Mouse (Mus musculus) T-helper 17 cell (primary cell): ENCODE results near the gene Stoml1.

ENCODE experiments used
- in situ Hi-C, 2 experiments: fragments of 300-600 bp; cut with MboI, MseI; formaldehyde crosslinking; loops; 1 replicate in 1 of 2; 2 replicates in 1 of 2; pipeline ENCODE4 v1.15.1; 2025; ENCODE audit warnings: high pct_unique_total_duplicates in 2 of 2

The Stoml1 gene

DNA sequence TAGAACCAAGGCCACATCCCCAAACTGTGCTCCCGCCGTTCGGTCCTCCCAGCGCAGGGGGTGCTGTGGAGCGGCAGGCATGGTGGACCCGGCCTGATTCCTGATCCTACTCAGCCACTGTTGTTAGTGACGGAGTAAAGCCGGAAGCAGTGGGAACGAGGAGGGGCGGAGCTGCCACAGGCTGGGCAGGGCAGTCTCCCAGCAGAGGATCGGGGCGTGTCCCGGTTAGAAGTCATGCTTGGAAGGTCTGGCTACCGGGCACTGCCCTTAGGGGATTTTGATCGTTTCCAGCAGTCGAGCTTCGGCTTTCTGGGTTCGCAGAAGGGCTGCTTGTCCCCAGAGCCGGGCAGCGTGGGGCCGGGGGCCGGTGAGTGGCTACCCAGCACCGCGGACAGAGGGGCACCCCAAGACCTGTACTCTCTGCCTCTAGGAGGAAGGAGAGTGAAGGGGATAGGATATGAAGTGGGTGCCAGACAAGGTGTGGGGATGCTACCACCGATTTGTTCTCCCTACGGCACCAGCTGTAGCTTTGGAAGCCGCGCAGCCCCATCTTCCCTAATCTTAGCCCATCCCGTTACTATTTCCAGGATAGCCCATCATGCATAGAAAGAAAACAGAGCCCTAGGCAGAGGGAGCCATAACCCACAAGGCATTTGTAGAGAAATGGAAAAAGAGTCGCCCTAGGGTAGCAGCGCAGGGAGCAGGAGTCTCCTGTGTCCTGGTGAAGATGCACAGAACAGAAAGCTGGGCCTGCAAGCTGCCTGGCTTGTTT is at the start of gene Stoml1:
Gene Stoml1, plus strand, starts transcription at position 132 of the 772 bp plus-strand sequence.
- in situ Hi-C loops = loop anchor here in 1 of 2 experiments (25.0 kb wide), 1 partner anchor 1234 kb away; the partner anchor contains the start of gene Arih1

DNA sequence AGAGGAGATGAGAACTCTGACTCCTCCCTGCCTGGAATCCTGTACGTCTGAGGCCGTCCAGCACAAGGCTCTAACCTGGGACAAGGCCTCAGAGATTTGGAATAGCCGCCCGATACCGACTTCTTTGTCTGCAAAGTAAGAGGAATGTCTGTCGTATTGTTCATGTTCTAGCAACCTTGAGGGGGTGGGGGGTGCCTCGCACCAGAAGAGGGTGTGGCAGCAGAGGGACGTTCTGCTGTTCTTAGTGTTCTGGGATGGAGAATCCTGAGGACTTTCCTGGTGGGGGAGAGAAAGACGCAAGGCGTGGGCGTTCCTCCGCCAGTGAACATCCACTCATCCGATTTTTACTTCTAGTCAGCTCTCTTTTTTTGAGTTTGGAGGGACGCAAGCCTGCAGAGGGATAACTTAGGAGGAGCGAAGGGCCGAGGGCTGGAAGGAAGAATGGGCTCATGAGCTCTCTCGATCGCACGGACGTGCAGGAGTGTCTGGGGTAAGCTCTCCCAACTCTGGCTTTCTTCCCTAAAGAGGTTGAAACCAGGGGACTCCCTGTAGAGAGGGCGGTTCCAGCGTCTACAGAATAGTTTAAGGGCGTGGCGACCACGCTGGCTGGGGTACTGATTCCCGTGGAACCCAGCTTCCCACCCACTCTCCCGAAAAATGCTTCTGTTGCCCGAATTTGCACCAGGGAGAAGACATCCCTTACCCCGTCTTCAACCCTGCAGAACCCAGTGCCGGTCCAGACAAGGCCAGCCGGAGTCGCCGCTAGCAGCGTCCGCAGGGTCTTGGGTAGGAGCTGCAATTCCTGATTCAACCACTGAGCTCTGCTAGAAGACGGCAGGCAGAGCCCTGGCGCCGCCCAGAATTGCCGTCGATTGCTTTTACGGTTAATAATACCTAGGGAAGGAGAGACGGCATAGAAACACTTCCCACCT is 49.2 kb upstream of the Stoml1 start, which contains the start of the genes Islr and Islr2:
Gene Islr, minus strand, starts transcription at position 791 of the 932 bp plus-strand sequence.
Gene Islr2, minus strand, starts transcription at position 804 of the 932 bp plus-strand sequence.
- in situ Hi-C loops = loop anchor here in 1 of 2 experiments (5.0 kb wide), 1 partner anchor 166 kb away; no protein-coding TSS in a partner anchor

DNA sequence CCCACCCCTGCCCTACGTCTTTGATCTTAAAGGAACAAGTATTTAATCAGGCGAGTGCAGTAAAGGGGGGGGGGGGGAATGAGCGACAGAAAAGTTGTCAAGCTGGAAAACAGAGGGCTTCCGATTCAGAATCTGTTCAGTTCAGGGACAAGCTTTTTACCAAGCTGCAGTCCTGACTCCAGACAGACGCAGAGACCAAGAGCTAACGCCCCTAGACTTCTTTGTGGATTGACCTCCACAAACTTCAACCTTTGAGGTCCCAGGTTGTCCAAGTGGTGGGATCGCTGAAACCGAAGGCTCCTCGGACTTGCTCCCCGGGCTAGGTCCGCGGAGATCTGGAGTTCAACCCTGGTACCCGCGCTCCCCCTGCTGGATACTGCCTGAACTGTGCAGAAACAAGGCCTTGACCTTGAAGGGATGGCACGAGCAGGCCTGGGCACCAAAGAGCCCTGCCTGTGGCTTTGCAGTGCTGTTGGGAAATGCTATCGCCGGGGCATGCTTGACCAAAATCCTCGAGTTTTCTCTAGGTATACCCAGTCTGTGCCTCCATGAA is 48.4 kb upstream of the Stoml1 start:
- in situ Hi-C loops = loop anchor here in 1 of 2 experiments (5.0 kb wide), 1 partner anchor 167 kb away; no protein-coding TSS in a partner anchor

DNA sequence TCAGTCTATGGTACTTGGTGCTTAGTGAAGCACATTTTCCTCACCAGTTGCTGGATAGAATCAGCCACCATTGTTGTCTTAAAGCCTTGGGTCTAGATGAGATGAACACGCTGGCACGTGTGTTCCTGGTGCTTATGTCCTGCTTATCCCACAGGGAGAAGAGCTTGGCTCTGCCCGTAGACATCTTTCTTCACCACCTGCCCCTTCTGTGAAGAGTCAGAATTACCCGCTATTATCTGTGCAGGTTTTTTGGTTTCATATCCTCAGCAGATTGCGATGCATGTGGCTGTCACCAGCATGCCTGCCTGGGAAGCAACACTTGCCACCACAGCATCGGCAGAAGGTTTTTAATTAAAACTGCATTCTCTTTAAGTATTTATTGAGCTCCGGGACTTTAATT is 47.0 kb upstream of the Stoml1 start:
- in situ Hi-C loops = no loop called here

DNA sequence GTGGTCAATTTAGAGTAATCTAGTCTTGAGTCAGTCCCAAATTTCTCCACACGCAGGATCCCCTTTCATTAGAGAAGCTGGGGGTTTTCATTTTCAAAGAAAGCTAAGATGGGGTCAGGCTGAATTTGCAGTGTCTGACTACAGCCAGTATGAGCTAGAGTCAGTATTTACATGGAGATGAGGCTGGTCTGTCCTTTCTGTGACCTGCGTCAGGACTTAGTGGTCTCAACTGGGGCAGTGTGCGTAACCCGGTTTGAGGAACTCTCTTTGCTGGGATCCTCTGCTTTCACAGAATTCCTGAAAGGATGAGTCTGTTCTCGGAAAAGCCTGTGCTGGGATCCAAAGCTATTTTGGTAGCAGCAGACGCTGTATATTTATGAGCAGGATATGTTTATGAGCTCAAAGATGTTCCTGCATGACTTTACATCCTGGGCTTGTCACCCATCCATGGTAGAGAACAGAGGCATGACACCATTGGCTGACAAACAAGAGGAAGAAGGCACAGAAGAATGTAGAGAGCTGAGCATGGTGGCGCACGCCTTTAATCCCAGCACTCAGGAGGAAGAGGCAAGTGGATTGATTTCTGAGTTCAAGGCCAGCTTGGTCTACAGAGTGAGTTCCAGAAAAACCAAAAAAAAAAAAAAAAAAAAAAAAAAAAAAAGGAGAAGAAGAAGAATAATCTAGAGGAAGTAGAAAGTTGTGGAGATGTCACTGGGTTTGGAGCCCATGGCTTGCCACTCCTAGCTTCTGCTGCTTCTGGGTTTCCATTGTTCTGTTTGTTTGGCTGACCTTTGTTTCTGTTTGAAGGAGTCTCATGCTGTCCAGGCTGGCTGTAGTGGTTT is 43.3 kb upstream of the Stoml1 start:
- in situ Hi-C loops = no loop called here

DNA sequence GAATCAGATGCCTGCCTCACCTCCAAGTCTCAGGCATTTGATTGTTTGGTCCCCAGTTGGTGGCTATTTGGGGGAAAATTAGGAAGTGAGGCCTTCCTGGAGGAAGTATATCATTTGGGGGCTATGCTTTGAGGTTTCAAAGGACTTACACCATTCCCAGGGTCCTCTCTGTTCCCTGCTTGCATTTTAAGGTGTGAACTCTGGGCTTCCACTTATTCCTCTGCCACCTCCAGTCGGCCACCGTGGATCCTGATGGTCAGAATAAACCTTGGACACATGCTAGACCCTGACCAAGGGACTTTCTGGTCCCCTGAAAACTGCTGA is 42.7 kb upstream of the Stoml1 start:
- in situ Hi-C loops = no loop called here

DNA sequence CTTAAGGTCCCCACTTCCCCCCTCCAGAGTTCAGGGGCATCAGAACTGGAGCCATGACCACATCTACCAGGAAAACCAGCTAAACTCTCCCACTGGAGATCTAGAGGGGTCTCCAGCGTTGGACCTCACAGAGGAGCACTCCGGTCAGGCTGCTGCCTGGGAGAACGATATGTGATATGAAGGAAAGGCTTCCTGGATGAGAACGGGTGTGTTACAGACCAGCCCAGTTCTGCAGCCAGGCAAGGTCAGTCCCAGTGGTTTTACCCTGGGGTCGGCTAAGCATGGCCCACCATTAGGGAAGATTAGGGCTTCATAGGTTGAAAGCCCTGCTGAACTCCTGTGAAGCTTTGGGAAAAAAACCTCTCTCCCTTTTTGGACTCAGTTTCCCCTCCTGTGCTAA is 39.6 kb upstream of the Stoml1 start:
- in situ Hi-C loops = no loop called here

DNA sequence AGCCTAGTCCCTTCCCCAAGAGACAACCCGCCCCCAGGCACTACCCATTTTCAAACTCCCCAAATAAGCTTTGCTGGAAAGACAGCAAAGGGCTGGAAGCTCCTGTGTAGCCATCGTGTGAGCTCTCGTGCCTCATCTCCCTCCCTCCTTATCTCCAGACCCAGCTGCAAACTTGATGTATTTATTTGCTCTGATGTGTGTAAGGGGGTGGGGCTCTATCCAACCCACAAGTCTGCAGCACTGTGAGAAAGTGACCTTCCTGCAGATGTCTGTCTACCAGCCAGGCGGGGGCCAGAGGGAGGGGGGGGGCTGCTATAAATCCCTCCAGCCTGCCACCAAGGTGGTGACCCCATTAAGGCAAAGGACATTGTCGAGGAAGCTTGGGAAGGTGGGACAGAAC is 39.1 kb upstream of the Stoml1 start:
- in situ Hi-C loops = no loop called here

DNA sequence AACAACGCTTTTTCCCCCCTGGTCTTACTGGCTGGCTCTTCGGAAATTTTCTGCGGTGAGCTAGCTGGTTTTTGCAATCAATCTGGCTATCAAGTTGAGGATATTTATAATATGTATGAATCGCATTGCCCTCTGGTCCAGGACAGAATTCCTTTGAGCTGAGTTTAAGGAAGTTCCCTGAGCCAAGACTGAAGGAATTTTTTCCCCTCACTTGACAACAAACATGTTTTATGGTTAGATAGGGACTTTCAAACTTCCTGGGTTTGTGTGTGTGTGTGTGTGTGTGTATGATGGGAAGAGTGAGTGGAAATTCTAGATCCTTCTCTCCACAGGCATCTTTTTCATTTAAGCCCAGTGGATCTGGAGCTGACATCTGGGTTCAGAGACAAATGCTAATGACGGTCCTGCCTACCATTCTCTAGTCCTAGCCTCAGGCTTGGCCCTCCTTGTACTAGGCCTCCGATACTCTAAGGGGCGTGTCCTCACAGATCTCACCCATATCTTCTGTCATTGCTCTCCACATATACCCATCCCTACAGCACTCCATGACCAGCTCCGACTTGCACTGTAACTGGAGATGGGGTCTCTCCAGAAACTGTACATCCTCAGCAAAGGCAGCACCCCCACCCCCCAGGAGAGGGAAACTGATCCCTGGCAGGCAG is 38.3 kb upstream of the Stoml1 start:
- in situ Hi-C loops = no loop called here

DNA sequence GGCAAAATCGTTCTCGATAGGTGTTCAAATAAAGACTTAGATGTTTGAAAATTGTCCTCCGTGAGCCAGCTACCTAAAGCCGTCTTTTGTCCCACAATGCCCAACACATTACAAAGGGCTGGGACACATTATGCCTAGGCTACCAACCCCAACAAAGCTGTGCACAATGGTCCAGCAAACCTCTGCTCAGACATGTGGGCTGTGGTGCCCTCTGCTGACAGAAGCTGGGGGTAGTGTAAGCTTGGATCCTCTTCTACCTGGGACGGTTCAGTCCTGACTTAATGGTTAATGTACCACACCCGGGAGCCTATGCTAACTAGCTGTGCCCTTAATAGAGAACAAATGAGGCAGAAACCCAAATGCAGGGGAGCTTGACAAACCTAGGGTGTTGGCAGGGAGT is 36.6 kb upstream of the Stoml1 start:
- in situ Hi-C loops = no loop called here

DNA sequence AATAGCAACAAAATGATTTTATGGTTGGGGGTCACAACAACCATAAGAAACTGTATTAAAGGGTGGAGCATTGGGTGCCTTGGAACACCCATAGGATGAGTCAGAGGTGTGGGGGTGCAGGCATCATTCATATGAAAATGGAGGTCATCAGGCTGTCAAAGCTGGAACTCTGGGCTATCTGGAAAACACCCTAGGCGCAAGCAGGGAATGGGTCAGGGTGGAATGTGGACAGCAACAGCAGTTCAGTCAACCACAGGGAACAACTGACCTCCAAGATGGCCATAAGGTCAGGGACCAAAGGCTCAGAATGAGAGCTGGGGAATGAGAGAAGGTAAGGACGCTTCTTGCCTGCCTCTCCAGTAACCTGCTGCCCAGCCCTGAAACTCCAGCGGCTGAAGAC is 34.4 kb upstream of the Stoml1 start:
- in situ Hi-C loops = no loop called here

DNA sequence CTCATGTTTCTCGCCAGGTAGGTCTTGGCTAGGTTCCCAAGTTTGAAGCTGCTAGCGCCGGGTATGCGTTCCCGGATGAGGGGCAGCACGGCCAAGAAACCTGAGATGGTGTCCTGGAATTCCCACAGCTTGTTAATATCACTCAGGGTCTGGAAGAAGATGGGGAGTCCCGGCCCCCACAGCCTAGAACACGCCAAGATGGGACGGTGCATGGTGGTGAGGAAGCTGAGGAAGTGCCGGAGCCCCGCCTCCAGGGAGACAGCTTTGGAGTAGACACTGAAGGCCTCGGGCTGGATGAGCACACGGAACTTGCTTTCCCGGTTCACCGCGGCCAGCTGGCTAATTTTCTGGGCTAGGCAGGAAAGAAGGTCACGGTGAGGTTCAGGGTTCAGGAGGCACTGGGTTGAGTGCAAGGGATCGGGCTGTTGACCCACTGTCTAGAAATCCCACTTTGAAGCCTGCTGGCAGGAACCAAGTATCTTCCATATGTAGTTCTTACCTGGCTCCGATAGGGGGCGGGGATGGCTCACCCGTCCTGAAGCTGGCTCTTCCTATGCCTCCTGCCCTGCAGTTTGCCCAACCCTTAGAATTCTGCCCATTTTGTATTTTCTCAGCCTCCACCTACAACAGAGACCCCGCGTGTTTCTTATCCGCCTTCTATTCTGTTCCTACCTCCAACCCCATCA is 32.6 kb upstream of the Stoml1 start:
- in situ Hi-C loops = loop anchor here in 1 of 2 experiments (10.0 kb wide), 1 partner anchor 154 kb away; the partner anchor contains the start of gene Tbc1d21

DNA sequence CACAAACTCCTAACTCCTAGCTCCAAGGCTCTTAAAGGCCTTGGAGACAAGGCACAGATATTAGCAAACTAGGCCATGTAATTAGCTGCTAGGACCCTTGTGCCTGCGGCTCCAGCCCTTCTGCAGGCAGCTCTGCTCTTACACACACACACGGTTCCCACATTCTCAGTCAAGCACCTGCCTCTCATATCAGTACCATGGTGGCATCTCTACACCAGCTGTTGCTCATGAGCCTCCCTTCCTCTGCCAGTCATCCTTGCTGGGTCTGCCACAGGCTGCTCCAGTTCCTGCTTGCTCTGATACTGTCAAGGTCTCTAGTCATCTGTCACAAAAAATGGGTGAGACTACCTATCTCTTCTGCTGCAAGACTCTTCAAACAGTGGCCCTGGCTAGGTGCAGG is 28.6 kb upstream of the Stoml1 start:
- in situ Hi-C loops = loop anchor here in 1 of 2 experiments (10.0 kb wide), 1 partner anchor 150 kb away; the partner anchor contains the start of gene Tbc1d21

DNA sequence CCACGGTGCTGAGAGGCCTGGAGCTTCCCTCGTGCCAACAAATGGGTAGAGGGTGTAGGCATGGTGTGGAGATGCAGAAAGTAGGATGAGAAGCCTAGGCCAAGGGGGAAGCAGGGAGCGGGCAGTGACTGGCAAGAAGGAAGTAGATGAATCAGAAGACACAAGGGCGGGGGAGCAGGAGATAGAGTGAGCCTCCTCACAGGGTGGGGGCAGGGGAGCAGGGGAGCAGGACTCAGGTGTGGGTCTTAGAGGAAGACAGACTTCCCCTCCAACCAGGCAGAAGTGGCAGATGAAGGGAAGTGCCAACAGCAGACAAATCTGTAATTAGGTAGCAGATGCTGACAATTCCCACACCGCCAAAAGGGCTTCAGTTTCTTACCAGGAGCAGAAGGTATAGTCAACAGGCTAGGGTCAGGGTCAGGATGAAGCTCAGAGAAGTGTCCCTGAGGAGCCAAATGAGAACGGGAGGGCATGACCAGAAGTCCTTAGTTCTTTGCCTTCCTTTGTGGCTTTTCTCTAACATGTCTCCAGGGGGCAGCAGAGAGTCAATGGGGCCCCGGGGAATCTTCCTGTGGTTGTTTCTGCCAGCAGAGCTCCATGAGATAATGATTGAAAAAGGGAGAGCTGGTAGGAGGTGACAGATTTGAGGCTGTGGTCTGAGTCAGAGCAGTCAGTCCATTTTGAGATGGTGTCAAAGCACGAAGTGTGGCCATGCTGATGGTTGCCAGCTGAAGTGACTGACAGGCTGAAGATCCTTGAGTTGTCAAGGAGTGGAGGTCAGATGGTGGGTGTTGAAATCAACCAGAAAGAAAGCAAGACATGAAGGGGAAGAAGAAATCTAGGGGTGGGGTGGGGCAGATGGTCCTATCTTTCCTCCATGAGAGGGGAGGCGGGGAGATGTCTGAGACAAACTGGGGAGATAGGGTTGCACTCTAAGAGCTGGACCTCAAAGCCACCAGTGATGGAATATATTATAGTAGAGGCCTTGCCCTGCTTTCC is 26.8 kb upstream of the Stoml1 start:
- in situ Hi-C loops = loop anchor here (5.0 to 10.0 kb wide), 2 partner anchors 56 to 149 kb away; partner anchors contain the start of gene Tbc1d21 (in 1 of the 2)

DNA sequence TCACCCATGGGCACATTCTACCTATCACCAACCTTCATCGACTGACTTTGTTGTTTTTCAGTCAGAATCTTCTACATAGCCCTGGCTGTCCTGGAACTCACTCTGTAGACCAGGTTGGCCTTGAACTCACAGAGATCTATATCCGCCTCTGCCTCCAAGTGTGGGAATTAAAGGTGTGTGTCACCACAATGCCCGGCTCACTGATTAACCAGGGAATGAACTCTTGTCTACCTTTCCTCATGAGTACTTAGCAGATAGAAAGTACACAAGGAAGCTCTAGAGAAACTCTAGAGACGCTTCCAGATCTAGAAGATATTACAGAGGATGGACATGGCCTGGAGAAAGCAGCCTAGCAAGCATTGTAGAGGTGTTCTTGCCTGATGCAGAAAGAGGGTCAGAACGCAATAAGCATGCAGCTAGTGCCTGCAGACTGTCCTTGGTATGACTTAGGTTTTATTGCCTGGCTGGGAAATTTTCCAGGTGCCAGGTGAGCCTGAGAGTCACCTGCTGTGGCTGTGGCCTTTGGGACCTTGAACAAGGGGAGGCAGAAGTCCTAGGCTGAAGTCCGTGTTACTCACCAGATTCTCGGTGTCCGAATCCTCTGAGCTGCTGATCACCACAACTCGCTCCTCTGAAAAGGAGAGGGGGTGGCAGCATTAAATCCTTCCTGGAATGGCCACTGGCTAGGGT is 24.0 kb upstream of the Stoml1 start:
- in situ Hi-C loops = loop anchor here (5.0 to 10.0 kb wide), 2 partner anchors 53 to 146 kb away; partner anchors contain the start of gene Tbc1d21 (in 1 of the 2)

DNA sequence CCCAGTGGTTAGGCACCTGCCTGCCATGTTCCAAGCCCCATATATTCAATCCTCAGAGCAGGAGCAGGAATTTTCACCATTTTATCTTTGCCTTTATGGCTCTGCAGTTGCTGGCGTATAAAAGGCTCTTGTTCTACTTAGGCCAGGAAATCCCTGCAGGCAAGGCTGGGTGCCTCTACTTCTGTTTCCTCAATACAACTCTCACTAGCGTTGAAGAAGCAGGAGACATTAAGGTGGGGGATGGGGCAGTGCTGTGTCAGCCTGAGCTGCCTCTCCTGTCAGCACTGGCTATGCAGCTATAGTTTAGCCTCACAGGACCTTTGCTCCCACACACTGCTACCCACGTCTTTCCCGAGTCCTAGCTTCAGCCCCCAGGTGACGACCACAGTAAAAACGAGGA is 21.2 kb upstream of the Stoml1 start:
- in situ Hi-C loops = loop anchor here in 1 of 2 experiments (5.0 kb wide), 1 partner anchor 281 kb away; no protein-coding TSS in a partner anchor

DNA sequence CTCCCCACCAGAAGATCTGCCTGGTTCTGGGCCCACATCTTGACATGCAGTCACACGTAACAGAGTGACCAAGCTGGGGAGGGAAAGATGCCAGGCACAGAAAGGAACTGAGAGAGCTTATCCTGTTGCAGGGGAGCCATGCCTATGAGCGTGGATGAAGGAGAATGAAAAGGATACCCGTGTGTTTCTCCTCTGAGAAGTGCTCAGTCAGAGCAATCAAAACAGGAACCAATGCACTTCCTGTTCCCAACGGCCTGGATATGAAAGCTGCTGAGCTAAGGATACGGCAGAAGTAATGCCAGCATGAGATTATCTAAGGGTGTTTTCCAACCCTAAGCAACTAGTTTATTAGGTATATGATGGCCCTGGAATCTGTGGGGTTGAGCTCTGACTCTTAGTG is 20.6 kb upstream of the Stoml1 start:
- in situ Hi-C loops = loop anchor here in 1 of 2 experiments (5.0 kb wide), 1 partner anchor 280 kb away; no protein-coding TSS in a partner anchor
